Mouse (Mus musculus) testis, adult 2 months (tissue): Measurements from ENCODE around the gene Pkn3. TPM values are rescaled to one million over a fixed set of nuclear protein-coding genes. Genes with fewer than 3 reads are reported as not detected.
A peak's percentile ranks its signal among the peaks of the same experiment; 100 is the strongest.

Experiments
- H3K27ac ChIP-seq: fragments of 200-500 bp; 2 replicates; pipeline ENCODE4 v1.5.1; 2012; ENCODE audit warnings: low read depth, low read length; ENCODE audit not compliant: control insufficient read depth, insufficient read depth
- H3K27me3 ChIP-seq: fragments of 200-500 bp; 2 replicates; pipeline ENCODE4 v1.6.1; 2012; ENCODE audit warnings: mild to moderate bottlenecking, low read length, moderate library complexity; ENCODE audit not compliant: control insufficient read depth, insufficient read depth
- H3K36me3 ChIP-seq: fragments of 200-500 bp; 2 replicates; pipeline ENCODE4 v1.6.1; 2012; ENCODE audit warnings: mild to moderate bottlenecking, low read length; ENCODE audit not compliant: control insufficient read depth, insufficient read depth
- H3K4me1 ChIP-seq: fragments of 200-500 bp; 2 replicates; pipeline ENCODE4 v1.6.1; 2012; ENCODE audit warnings: low read length; ENCODE audit not compliant: control insufficient read depth, insufficient read depth
- H3K4me3 ChIP-seq: fragments of 200-500 bp; 2 replicates; pipeline ENCODE4 v1.5.1; 2012; ENCODE audit warnings: low read depth, mild to moderate bottlenecking, low read length, moderate library complexity, mixed read lengths; ENCODE audit not compliant: control insufficient read depth
- CTCF ChIP-seq: fragments of 200-500 bp; IDR thresholded peaks from 2 replicates; pipeline ENCODE4 v1.5.1; 2012; ENCODE audit warnings: low read depth, mild to moderate bottlenecking, inconsistent platforms, low read length, moderate library complexity; ENCODE audit not compliant: control insufficient read depth, insufficient read depth, insufficient replicate concordance
- POLR2A ChIP-seq: fragments of 200-500 bp; IDR thresholded peaks from 2 replicates; pipeline ENCODE4 v1.6.1; 2012; ENCODE audit warnings: low read depth, mild to moderate bottlenecking, inconsistent platforms, low read length, moderate library complexity; ENCODE audit not compliant: control insufficient read depth
- polyA plus RNA-seq: library from polyadenylated mRNA; depleted of rRNA; stranded (reverse); fragments of >200 nt; gene quantifications from 2 replicates; pipeline ENCODE4 v1.2.3, GENCODE M21; 2012

The Pkn3 gene
- polyA plus RNA-seq, 1 experiment: 5.8 TPM

GRCm38 (mm10) chr2:30108260-30108659 lies 30.8 kb downstream of the Pkn3 start:
- Histone ChIP-seq H3K36me3 (peaks cover 3% of the 10 kb centered on the region), H3K4me3 (no peak overlapping the region), H3K27ac (no peak overlapping the region), H3K27me3 (no peaks in the 10 kb centered on the region), H3K4me1 (no peaks in the 10 kb centered on the region)
- TF ChIP-seq CTCF (no peak), POLR2A (no peak)

- no peak for TF ChIP-seq POLR2A
- TF ChIP-seq CTCF: no peak
- peaks cover 3% of the 10 kb centered on the region for H3K36me3 ChIP-seq
- no peak overlapping the region for H3K4me3 ChIP-seq
- no peak overlapping the region for H3K27ac ChIP-seq
- no peaks in the 10 kb centered on the region for H3K4me1 ChIP-seq
- H3K27me3 ChIP-seq: no peaks in the 10 kb centered on the region
Observed at GRCm38 (mm10) chr2:30111500-30111899, 34.0 kb downstream of the Pkn3 start.

GRCm38 (mm10) chr2:30112564-30112963 lies 35.1 kb downstream of the Pkn3 start:
- H3K27ac ChIP-seq: no peak overlapping the region
- H3K27me3 ChIP-seq: no peaks in the 10 kb centered on the region
- H3K4me3 ChIP-seq: no peak overlapping the region
- peaks cover 3% of the 10 kb centered on the region for H3K36me3 ChIP-seq
- TF ChIP-seq POLR2A: no peak
- H3K4me1 ChIP-seq: no peaks in the 10 kb centered on the region

- Histone ChIP-seq H3K4me1 (peaks cover 7% of the 10 kb centered on the region; the same call in 1 of the 2 replicates), H3K27me3 (no peaks in the 10 kb centered on the region), H3K4me3 (no peak overlapping the region), H3K36me3 (no peaks in the 10 kb centered on the region; the same call in 1 of the 2 replicates), H3K27ac (no peak overlapping the region)
- no peak for TF ChIP-seq CTCF
- no peak for TF ChIP-seq POLR2A
Observed at GRCm38 (mm10) chr2:30119641-30120051, 42.2 kb downstream of the Pkn3 start.

- Histone ChIP-seq H3K27ac (no peak overlapping the region), H3K4me1 (peaks cover 9% of the 10 kb centered on the region; the same call in 1 of the 2 replicates), H3K27me3 (no peaks in the 10 kb centered on the region), H3K4me3 (no peak overlapping the region), H3K36me3 (no peaks in the 10 kb centered on the region; the same call in 1 of the 2 replicates)
- TF ChIP-seq CTCF: no peak
- TF ChIP-seq POLR2A: no peak
Observed at GRCm38 (mm10) chr2:30120269-30120668, 42.8 kb downstream of the Pkn3 start.

- Histone ChIP-seq H3K27me3 (no peaks in the 10 kb centered on the region), H3K4me3 (peak overlapping the region; percentile 95; the same call in 1 of the 2 replicates), H3K4me1 (peaks cover 9% of the 10 kb centered on the region; the same call in 1 of the 2 replicates), H3K27ac (no peak overlapping the region), H3K36me3 (no peaks in the 10 kb centered on the region; the same call in 1 of the 2 replicates)
- TF ChIP-seq POLR2A (no peak), CTCF (no peak)
Observed at GRCm38 (mm10) chr2:30122766-30123165, 45.3 kb downstream of the Pkn3 start.

- no peak for TF ChIP-seq POLR2A
- no peak for TF ChIP-seq CTCF
- peak overlapping the region; percentile 95 for H3K4me3 ChIP-seq
- H3K4me1 ChIP-seq: peaks cover 9% of the 10 kb centered on the region; the same call in 1 of the 2 replicates
- H3K27ac ChIP-seq: peak overlapping the region; percentile 84
- no peaks in the 10 kb centered on the region; the same call in 1 of the 2 replicates for H3K36me3 ChIP-seq
- H3K27me3 ChIP-seq: no peaks in the 10 kb centered on the region
Observed at GRCm38 (mm10) chr2:30123729-30124471, 46.4 kb downstream of the Pkn3 start.
